9 mouse cellular contexts compared by ENCODE assay signal in genomic region chr5:86432697-86433096, GRCm38 (mm10). TPM values are rescaled to one million over a fixed set of nuclear protein-coding genes. Genes with fewer than 3 reads are reported as not detected.
DNase-seq lines count a peak whose midpoint lies in the region; ATAC-seq lines count a peak whose summit lies in the region.
"Had no signal": no experiment of that assay in that cellular context is flagged by ENCODE, and none has a peak within 500 bp of the region (broad histone marks: within the 10 kb centered on the region; RNA-seq: fewer than 3 reads in every experiment).

No protein-coding gene starts in this region.

- no peak for DNase-seq in frontal cortex, postnatal 25 days (ENCODE audit: low spot score in 2 of 2)
- DNase-seq in neural tube, embryonic 11.5 days (ENCODE audit: low spot score), result peak; percentile 25
- no peak for DNase-seq in gastrocnemius, adult 8-10 months (ENCODE audit: low spot score in 2 of 2)
- no peak for DNase-seq in adrenal gland, adult 8-10 months

- no peak overlapping the region for H3K4me2 ChIP-seq in neural tube, embryonic 11.5 days (ENCODE audit: low read depth)
- H3K4me2 ChIP-seq in neural tube, embryonic 15.5 days, result no peak overlapping the region
- H3K4me2 ChIP-seq in kidney, embryonic 15.5 days, result no peak overlapping the region

- H3K9ac ChIP-seq in neural tube, embryonic 11.5 days (ENCODE audit: low read length), result no peak overlapping the region
- H3K9ac ChIP-seq in neural tube, embryonic 15.5 days (replicated peaks), result no peak overlapping the region
- no peak overlapping the region for H3K9ac ChIP-seq in kidney, embryonic 15.5 days

- no peaks in the 10 kb centered on the region for H3K36me3 ChIP-seq in neural tube, embryonic 11.5 days (ENCODE audit: control insufficient read depth, insufficient read depth, low read length)
- no peaks in the 10 kb centered on the region for H3K36me3 ChIP-seq in neural tube, embryonic 15.5 days
- no peaks in the 10 kb centered on the region for H3K36me3 ChIP-seq in kidney, embryonic 15.5 days

- 5% methylated on average over 2 of the region's 2 CpGs for WGBS in neural tube, embryonic 11.5 days
- 2% methylated on average over 2 of the region's 2 CpGs for WGBS in neural tube, embryonic 15.5 days
- 3% methylated on average over 2 of the region's 2 CpGs for WGBS in kidney, embryonic 15.5 days

- no peaks in the 10 kb centered on the region for H3K4me1 ChIP-seq in neural tube, embryonic 11.5 days (ENCODE audit: control insufficient read depth, insufficient read depth, low read length)
- H3K4me1 ChIP-seq in neural tube, embryonic 15.5 days, result no peaks in the 10 kb centered on the region
- no peaks in the 10 kb centered on the region for H3K4me1 ChIP-seq in kidney, embryonic 15.5 days

- no peaks in the 10 kb centered on the region for H3K9me3 ChIP-seq in neural tube, embryonic 11.5 days (ENCODE audit: control insufficient read depth, low read length)
- H3K9me3 ChIP-seq in neural tube, embryonic 15.5 days (replicated peaks), result no peaks in the 10 kb centered on the region
- no peaks in the 10 kb centered on the region for H3K9me3 ChIP-seq in kidney, embryonic 15.5 days (replicated peaks)

- no peak overlapping the region for H3K4me3 ChIP-seq in neural tube, embryonic 11.5 days (ENCODE audit: low read depth, low read length)
- H3K4me3 ChIP-seq in neural tube, embryonic 15.5 days (replicated peaks), result no peak overlapping the region
- H3K4me3 ChIP-seq in kidney, embryonic 15.5 days (replicated peaks), result no peak overlapping the region

- no peak overlapping the region for H3K27ac ChIP-seq in neural tube, embryonic 11.5 days (ENCODE audit: low read depth, low read length)
- H3K27ac ChIP-seq in neural tube, embryonic 15.5 days (replicated peaks), result no peak overlapping the region
- no peak overlapping the region for H3K27ac ChIP-seq in kidney, embryonic 15.5 days

- no peaks in the 10 kb centered on the region for H3K27me3 ChIP-seq in neural tube, embryonic 11.5 days (ENCODE audit: control insufficient read depth, insufficient read depth, low read length)
- no peaks in the 10 kb centered on the region for H3K27me3 ChIP-seq in neural tube, embryonic 15.5 days (replicated peaks)
- H3K27me3 ChIP-seq in kidney, embryonic 15.5 days, result no peaks in the 10 kb centered on the region

- ATAC-seq in frontal cortex, adult (ENCODE audit: low TSS enrichment), result peak; percentile 89
- ATAC-seq in neural tube, embryonic 11.5 days (ENCODE audit: insufficient read depth, low FRiP score, low TSS enrichment), result peak; percentile 53; the same call in 1 of the 2 replicates
- no peak for ATAC-seq in neural tube, embryonic 15.5 days (ENCODE audit: low FRiP score)
- ATAC-seq in common myeloid progenitor, adult 5-6 weeks (replicated peaks; ENCODE audit: low read depth, poor library complexity, severe bottlenecking), result peak; percentile 77; the same call in 1 of the 2 replicates
- peak; percentile 73; the same call in 1 of the 2 replicates for ATAC-seq in kidney, embryonic 15.5 days (replicated peaks; ENCODE audit: low FRiP score)

RNA-seq across cellular contexts. Expression of gene Tmprss11a, which starts 36.1 kb away (rescaled TPM):
- not detected in 2 replicates for polyA plus RNA-seq in neural tube, embryonic 11.5 days (2014; fragmentation: Nextera tagmentation; extraction: Ambion mirVana)
- not detected in 2 replicates for polyA plus RNA-seq in neural tube, embryonic 15.5 days (2015; fragmentation: Nextera tagmentation; extraction: Ambion mirVana)
- total RNA-seq in common myeloid progenitor, adult 5-6 weeks (2017), result not detected in 2 replicates
- 0.05 TPM in 1 of 2 replicates, not detected in the other for polyA plus RNA-seq in kidney, embryonic 15.5 days (2015; fragmentation: Nextera tagmentation; extraction: Ambion mirVana)
- total RNA-seq in gastrocnemius, adult 8-10 months (2022), result not detected
- total RNA-seq in adrenal gland, adult 8-10 months (2022), result not detected

RNA-seq across cellular contexts. Expression of gene Tmprss11d, which starts 59.5 kb away (rescaled TPM):
- not detected in 2 replicates for polyA plus RNA-seq in neural tube, embryonic 11.5 days (2014; fragmentation: Nextera tagmentation; extraction: Ambion mirVana)
- polyA plus RNA-seq in neural tube, embryonic 15.5 days (2015; fragmentation: Nextera tagmentation; extraction: Ambion mirVana), result 0.10 and 0.13 TPM in 2 replicates
- total RNA-seq in common myeloid progenitor, adult 5-6 weeks (2017), result not detected in 2 replicates
- polyA plus RNA-seq in kidney, embryonic 15.5 days (2015; fragmentation: Nextera tagmentation; extraction: Ambion mirVana), result not detected in 2 replicates
- not detected for total RNA-seq in gastrocnemius, adult 8-10 months (2022)
- not detected for total RNA-seq in adrenal gland, adult 8-10 months (2022)
- total RNA-seq: layer of hippocampus, adult 8-10 months had no signal
